Mouse (Mus musculus) hindbrain, embryonic 13.5 days (tissue): ENCODE results near the gene Rbm15b. TPM values are rescaled to one million over a fixed set of nuclear protein-coding genes. Genes with fewer than 3 reads are reported as not detected.

Experiments used
- ATAC-seq: fragments of 200-750 bp; cut with Nextera tagmentation; 2 replicates; pipeline ENCODE4 v1.8.0; 2017; ENCODE audit warnings: moderate TSS enrichment; ENCODE audit not compliant: low FRiP score
- H3K27ac ChIP-seq: fragments of 300-500 bp; sonication (generic); 2 replicates; pipeline ENCODE4 v1.5.1; 2015; ENCODE audit warnings: inconsistent platforms, mild to moderate bottlenecking, moderate library complexity
- H3K27me3 ChIP-seq: fragments of 300-500 bp; sonication (generic); 2 replicates; pipeline ENCODE4 v1.6.1; 2015; ENCODE audit warnings: mild to moderate bottlenecking, inconsistent platforms
- H3K36me3 ChIP-seq: fragments of 300-500 bp; sonication (generic); 2 replicates; pipeline ENCODE4 v1.6.1; 2015; ENCODE audit warnings: mild to moderate bottlenecking, inconsistent platforms
- H3K4me1 ChIP-seq: fragments of 300-500 bp; sonication (generic); replicated peaks from 2 replicates; pipeline ENCODE4 v1.6.1; 2015; ENCODE audit warnings: inconsistent platforms
- H3K4me2 ChIP-seq: fragments of 300-500 bp; sonication (generic); 2 replicates; pipeline ENCODE4 v1.6.1; 2015; ENCODE audit warnings: inconsistent platforms, mild to moderate bottlenecking, moderate library complexity
- H3K4me3 ChIP-seq: fragments of 300-500 bp; sonication (generic); 2 replicates; pipeline ENCODE4 v1.5.1; 2015; ENCODE audit warnings: mild to moderate bottlenecking, inconsistent platforms
- H3K9ac ChIP-seq: fragments of 300-500 bp; sonication (generic); 2 replicates; pipeline ENCODE4 v1.6.1; 2015; ENCODE audit warnings: mild to moderate bottlenecking, inconsistent platforms
- H3K9me3 ChIP-seq: fragments of 300-500 bp; sonication (generic); 2 replicates; pipeline ENCODE4 v1.6.1; 2016; ENCODE audit warnings: inconsistent platforms
- WGBS: fragments of 180-500 bp; shearing (Covaris S2); methylation state at CpG from one replicate; pipeline ENCODE4 v1.1.7; 2015; 5-methylcytosine and 5-hydroxymethylcytosine counted together
- polyA plus RNA-seq: library from polyadenylated mRNA; unstranded; fragments of >200 nt; fragmentation: Nextera tagmentation; extraction: Ambion mirVana; gene quantifications from 2 replicates; pipeline ENCODE4 v1.2.1, GENCODE M21; 2015

The Rbm15b gene
- polyA plus RNA-seq, 1 experiment from 2014 or later, result 14.2 TPM

GRCm38 (mm10) chr9:106881071-106881755 is 6.0 kb downstream of the Rbm15b start:
- peaks cover 78% of the 10 kb centered on the region for H3K36me3 ChIP-seq
- peaks cover 55% of the 10 kb centered on the region for H3K4me1 ChIP-seq

GRCm38 (mm10) chr9:106879471-106879870 is 7.8 kb downstream of the Rbm15b start:
- Histone ChIP-seq H3K9me3 (no peaks in the 10 kb centered on the region), H3K4me3 (no peak overlapping the region), H3K4me2 (no peak overlapping the region), H3K27ac (no peak overlapping the region), H3K4me1 (peaks cover 39% of the 10 kb centered on the region), H3K36me3 (peaks cover 87% of the 10 kb centered on the region), H3K27me3 (no peaks in the 10 kb centered on the region), H3K9ac (no peak overlapping the region)
- ATAC-seq, result no peak
- WGBS, result 69% methylated on average over 4 of the region's 4 CpGs

More at GRCm38 (mm10) chr9:106881071-106881755, 6.0 kb downstream of the Rbm15b start:
- WGBS, result 65% methylated on average over 4 of the region's 4 CpGs
- no peak overlapping the region for H3K27ac ChIP-seq
- no peak overlapping the region for H3K4me2 ChIP-seq
- H3K4me3 ChIP-seq, result no peak overlapping the region
- no peaks in the 10 kb centered on the region for H3K9me3 ChIP-seq
- peak overlapping the region; percentile 52; the same call in 1 of the 2 replicates for H3K9ac ChIP-seq
- no peaks in the 10 kb centered on the region for H3K27me3 ChIP-seq
- ATAC-seq, result no peak

GRCm38 (mm10) chr9:106876666-106877065 is 10.6 kb downstream of the Rbm15b start:
- 94% methylated on average over 3 of the region's 3 CpGs for WGBS
- Histone ChIP-seq H3K27ac (no peak overlapping the region), H3K4me2 (no peak overlapping the region), H3K4me1 (peaks cover 12% of the 10 kb centered on the region), H3K4me3 (no peak overlapping the region), H3K9ac (no peak overlapping the region), H3K9me3 (no peaks in the 10 kb centered on the region), H3K36me3 (peaks cover 80% of the 10 kb centered on the region), H3K27me3 (no peaks in the 10 kb centered on the region)
- ATAC-seq, result no peak

GRCm38 (mm10) chr9:106874216-106874615 is 13.0 kb downstream of the Rbm15b start:
- ATAC-seq, result no peak
- Histone ChIP-seq H3K27ac (no peak overlapping the region), H3K4me1 (no peaks in the 10 kb centered on the region), H3K9ac (no peak overlapping the region), H3K9me3 (no peaks in the 10 kb centered on the region), H3K27me3 (no peaks in the 10 kb centered on the region), H3K4me3 (no peak overlapping the region), H3K4me2 (no peak overlapping the region), H3K36me3 (peaks cover 72% of the 10 kb centered on the region)
- WGBS, result 87% methylated on average over 5 of the region's 5 CpGs

GRCm38 (mm10) chr9:106858036-106858435 is 29.2 kb downstream of the Rbm15b start:
- ATAC-seq, result no peak
- Histone ChIP-seq H3K27ac (no peak overlapping the region), H3K27me3 (no peaks in the 10 kb centered on the region), H3K9me3 (no peaks in the 10 kb centered on the region), H3K4me3 (no peak overlapping the region), H3K36me3 (peaks cover 80% of the 10 kb centered on the region), H3K9ac (no peak overlapping the region), H3K4me2 (no peak overlapping the region), H3K4me1 (no peaks in the 10 kb centered on the region)
- 93% methylated on average over 11 of the region's 11 CpGs for WGBS

- ATAC-seq, result no peak
- H3K36me3 ChIP-seq, result peaks cover 82% of the 10 kb centered on the region
- H3K4me3 ChIP-seq, result no peak overlapping the region
- H3K9me3 ChIP-seq, result no peaks in the 10 kb centered on the region
- no peak overlapping the region for H3K27ac ChIP-seq
- H3K9ac ChIP-seq, result no peak overlapping the region
- H3K4me2 ChIP-seq, result no peak overlapping the region
- H3K27me3 ChIP-seq, result no peaks in the 10 kb centered on the region
- 88% methylated on average over 3 of the region's 3 CpGs for WGBS
- H3K4me1 ChIP-seq, result no peaks in the 10 kb centered on the region
Observed at GRCm38 (mm10) chr9:106856664-106857063, 30.6 kb downstream of the Rbm15b start.

- Histone ChIP-seq H3K27ac (no peak overlapping the region), H3K4me2 (no peak overlapping the region), H3K36me3 (peaks cover 72% of the 10 kb centered on the region), H3K9ac (no peak overlapping the region), H3K27me3 (no peaks in the 10 kb centered on the region), H3K4me3 (no peak overlapping the region), H3K4me1 (no peaks in the 10 kb centered on the region), H3K9me3 (no peaks in the 10 kb centered on the region)
- ATAC-seq, result no peak
- 95% methylated on average over 6 of the region's 6 CpGs for WGBS
Observed at GRCm38 (mm10) chr9:106842800-106843199, 44.4 kb downstream of the Rbm15b start.

GRCm38 (mm10) chr9:106840569-106840968 is 46.7 kb downstream of the Rbm15b start:
- no peaks in the 10 kb centered on the region for H3K9me3 ChIP-seq
- H3K4me3 ChIP-seq, result no peak overlapping the region
- H3K4me1 ChIP-seq, result no peaks in the 10 kb centered on the region
- peaks cover 77% of the 10 kb centered on the region for H3K36me3 ChIP-seq
- no peaks in the 10 kb centered on the region for H3K27me3 ChIP-seq
- H3K4me2 ChIP-seq, result no peak overlapping the region
- ATAC-seq, result no peak
- no peak overlapping the region for H3K9ac ChIP-seq
- 100% methylated on average over 1 of the region's 1 CpGs for WGBS
- no peak overlapping the region for H3K27ac ChIP-seq

Other genes with a start within 250 kb of the Rbm15b start
- 3.7 and 5.3 TPM in 2 replicates for gene Grm2, start 231.3 kb downstream of the Rbm15b start, polyA plus RNA-seq
- 49.1 and 52.7 TPM in 2 replicates for gene Tex264, start 201.5 kb downstream of the Rbm15b start, polyA plus RNA-seq
- 8.2 and 8.8 TPM in 2 replicates for gene Rad54l2, start 98.2 kb downstream of the Rbm15b start, polyA plus RNA-seq
- gene Dcaf1, start 65.6 kb downstream of the Rbm15b start, polyA plus RNA-seq, result 19.7 and 21.8 TPM in 2 replicates
- gene Manf, start 4.6 kb upstream of the Rbm15b start, polyA plus RNA-seq, result 174 and 190 TPM in 2 replicates